Mouse (Mus musculus) small intestine, adult 2 months (tissue): Measurements from ENCODE around the gene Abhd12b.

Experiments used
- CTCF ChIP-seq: fragments of 200-500 bp; IDR thresholded peaks from 2 replicates; pipeline ENCODE4 v1.5.1; 2012; ENCODE audit warnings: low read depth, mild to moderate bottlenecking, control low read depth, inconsistent platforms, low read length, moderate library complexity, mixed read lengths; ENCODE audit not compliant: insufficient replicate concordance, insufficient read length; ENCODE audit errors: extremely low read depth
- POLR2A ChIP-seq: fragments of 200-500 bp; IDR thresholded peaks from 2 replicates; pipeline ENCODE4 v1.6.1; 2012; ENCODE audit warnings: low read depth, mild to moderate bottlenecking, control low read depth, inconsistent platforms, low read length, moderate library complexity

- TF ChIP-seq POLR2A (no peak), CTCF (no peak)
Measured at GRCm38 (mm10) chr12:70218795-70219540, 65.0 kb downstream of the Abhd12b start.
